Mouse (Mus musculus): Measurements from ENCODE around the gene 1700061G19Rik.
A peak's percentile ranks its signal among the peaks of the same experiment; 100 is the strongest.

The 1700061G19Rik gene

DNA sequence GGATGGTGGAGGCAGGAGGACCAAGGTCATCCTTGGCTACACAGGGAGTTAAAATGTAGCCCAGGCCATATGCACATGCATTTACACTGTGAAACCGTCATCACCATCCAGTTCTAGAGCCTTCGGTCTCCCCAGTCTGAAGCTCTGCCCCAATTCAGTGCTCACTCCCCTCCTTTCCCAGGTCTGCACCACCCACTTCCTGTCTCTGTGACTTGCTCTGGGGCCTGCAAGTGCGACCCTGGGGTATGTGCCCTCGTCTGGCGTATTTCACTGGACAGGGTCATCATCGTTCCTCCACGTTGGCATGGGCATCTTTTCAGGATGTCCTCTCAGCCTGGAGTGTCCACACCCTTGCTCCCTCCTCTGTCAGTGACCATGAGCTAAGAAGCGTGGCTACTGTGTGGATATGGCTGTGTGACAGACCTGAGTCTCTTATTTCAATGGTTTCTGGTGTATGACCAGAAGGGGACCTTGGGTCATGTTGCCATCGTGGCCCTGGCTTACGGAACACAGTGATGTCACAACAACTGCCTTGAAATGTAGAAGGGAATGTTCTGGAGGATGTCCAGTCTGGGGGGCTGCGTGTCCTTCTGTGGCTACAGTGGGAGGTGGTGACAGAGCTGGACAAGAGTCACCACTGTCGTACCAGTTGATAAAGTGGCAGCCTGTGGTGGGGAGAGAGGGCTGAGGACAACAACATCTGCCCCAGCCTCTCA is at the start of gene 1700061G19Rik:
Gene 1700061G19Rik, plus strand, starts transcription at position 542 of the 716 bp plus-strand sequence.
- DNase-seq: no peak

DNA sequence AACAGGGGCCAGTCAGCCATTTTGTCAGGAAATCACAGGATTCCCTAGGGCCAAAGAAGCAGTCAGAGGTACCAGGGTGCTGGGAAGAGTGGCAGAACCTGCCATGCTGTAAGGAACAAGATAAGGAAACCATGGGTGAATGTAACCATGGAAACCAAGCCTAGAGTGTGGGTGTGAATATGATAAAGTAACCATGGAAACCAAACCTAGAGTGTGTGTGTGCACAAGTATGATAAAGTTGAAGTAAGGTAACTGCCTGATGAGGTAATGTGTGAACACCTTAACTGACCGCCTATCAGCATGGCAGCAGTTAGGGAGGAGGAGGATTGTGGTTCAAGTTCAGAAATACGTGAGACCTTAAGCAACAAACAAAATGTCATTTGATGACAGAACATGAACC is 48.6 kb upstream of the 1700061G19Rik start:
- DNase-seq: no peak

DNA sequence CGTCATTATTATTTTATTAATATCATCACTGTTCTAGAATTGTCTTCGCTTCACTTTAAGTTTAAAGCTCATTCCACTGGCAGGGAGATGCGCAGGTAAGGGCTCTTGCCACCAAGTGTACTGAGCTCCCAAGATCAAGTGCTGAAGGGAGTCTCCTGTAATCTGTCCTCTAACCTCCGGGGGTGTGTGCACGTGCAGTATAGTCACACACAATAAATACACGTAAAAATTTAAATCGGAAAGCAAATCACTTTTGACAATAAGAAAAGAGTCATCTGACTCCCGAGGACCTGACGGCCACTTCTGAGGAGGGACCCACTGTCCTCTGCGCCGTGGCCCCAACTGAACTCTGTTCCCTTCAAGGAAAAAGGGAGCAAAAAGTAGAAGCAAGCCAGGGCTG is 46.1 kb upstream of the 1700061G19Rik start:
- no peak for DNase-seq

GRCm38 (mm10) chr17:56829795-56830194 is 45.5 kb upstream of the 1700061G19Rik start:
- DNase-seq: no peak

- peak in 1 of 2 experiments; percentile 23 for DNase-seq
These were observed 44.7 kb upstream of the 1700061G19Rik start, which contains the start of gene Rfx2 for GRCm38 (mm10) chr17:56830411-56831110. Gene Rfx2 (minus strand): TSS chr17:56831013.

GRCm38 (mm10) chr17:56831111-56831816 is 44.0 kb upstream of the 1700061G19Rik start:
- DNase-seq: peak; percentile 97 to 99

DNA sequence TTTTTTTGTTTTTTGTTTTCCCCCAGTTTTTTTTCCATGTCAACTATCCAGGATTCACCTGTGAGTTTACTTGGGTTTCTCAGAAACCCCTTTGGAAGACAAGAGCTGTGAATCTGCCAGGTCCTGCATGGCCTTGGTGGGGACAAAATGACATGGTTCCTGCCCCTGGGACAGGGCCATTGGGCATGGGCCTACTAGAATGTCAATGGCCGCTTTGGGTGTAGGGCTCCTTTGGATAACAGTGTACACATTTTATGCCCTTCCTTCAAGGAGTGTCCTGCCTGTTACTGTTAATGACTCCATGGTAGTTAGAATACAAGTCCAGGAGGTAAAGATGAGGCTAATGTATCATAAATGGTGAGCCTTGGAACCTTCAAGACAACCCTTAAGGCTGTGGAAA is 42.4 kb upstream of the 1700061G19Rik start:
- no peak for DNase-seq

- DNase-seq: no peak
These were observed 41.9 kb upstream of the 1700061G19Rik start for GRCm38 (mm10) chr17:56833381-56833780.

GRCm38 (mm10) chr17:56836336-56836735 is 38.9 kb upstream of the 1700061G19Rik start:
- DNase-seq: no peak

- no peak for DNase-seq
These were observed 34.8 kb upstream of the 1700061G19Rik start for GRCm38 (mm10) chr17:56840524-56840923.

- no peak for DNase-seq
These were observed 33.1 kb upstream of the 1700061G19Rik start for GRCm38 (mm10) chr17:56842173-56842572.

- no peak for DNase-seq
These were observed 31.6 kb upstream of the 1700061G19Rik start for GRCm38 (mm10) chr17:56843678-56844077.

DNA sequence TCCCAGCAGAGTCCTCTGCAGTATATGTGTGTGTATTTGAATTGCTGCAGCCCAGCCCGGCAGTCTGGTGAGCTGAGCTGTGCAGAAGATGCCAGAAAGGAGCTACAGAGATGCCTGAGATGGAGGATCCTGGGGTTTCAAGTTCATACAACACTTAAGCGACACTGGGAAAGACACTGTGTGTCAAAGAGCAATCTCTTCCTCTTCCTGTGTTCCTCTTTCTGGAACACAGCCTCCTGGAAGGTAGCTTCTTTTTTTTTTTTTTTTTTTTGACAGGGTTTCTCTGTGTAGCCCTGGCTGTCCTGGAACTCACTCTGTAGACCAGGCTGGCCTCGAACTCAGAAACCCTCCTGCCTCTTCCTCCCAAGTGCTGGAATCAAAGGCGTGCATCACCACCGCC is 26.5 kb upstream of the 1700061G19Rik start:
- no peak for DNase-seq

- no peak for DNase-seq
These were observed 25.6 kb upstream of the 1700061G19Rik start for GRCm38 (mm10) chr17:56849710-56850109.

DNA sequence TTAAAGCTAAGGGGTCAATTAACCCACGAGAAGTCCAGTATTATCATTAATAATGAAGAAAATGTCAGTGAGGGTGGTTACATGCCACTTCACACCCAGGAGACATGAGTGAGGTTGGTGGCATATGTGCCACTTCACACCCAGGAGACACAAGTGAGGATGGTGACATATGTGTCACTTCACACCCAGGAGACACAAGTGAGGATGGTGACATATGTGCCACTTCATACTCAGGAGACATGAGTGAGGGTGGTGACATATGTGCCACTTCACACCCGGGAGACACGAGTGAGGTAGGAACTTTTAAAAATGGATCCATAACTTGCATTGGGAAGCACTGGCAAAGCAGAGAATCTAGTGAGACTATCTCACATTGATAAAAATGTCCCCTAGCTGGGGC is 24.1 kb upstream of the 1700061G19Rik start:
- DNase-seq: no peak

DNA sequence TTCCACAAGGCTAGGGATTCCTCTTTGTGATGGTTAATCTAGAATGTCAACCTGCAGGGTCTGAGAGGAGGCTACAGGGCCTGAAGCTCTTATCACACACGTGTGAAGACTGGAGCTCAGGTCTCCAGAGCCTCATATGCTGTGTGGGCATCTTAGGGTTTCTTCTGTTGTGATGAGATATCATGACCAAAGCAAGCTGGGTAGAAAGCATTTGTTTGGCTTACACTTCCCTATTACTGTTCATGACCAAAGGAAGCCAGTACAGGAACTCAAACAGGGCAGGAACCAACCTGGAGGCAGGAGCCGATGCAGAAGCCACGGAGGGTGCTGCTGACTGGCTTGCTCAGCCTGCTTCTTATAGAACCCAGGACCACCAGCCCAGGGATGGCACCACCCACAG is 19.9 kb upstream of the 1700061G19Rik start:
- no peak for DNase-seq

- DNase-seq: peak; percentile 40 to 77
These were observed 17.1 kb upstream of the 1700061G19Rik start for GRCm38 (mm10) chr17:56858216-56858615.

- no peak for DNase-seq
These were observed 16.4 kb upstream of the 1700061G19Rik start for GRCm38 (mm10) chr17:56858922-56859321.

DNA sequence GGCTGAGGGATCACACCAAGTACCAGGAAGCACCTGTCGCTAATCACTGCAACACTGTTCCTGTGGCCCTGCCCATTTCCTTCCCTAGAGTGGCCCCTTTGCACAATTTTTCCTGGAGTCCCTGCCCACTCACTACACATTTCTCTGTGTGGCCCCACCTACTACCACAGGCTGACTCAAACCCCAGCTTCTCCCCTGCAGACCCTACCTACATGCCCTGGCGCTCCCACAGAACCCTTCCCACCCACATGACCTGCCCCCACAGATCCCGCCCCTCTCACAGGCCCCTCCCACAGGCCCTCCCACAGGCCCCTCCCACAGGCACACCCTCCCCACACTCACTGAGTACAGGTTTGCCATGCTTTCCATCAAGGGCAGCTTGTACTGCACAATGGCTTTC is 14.1 kb upstream of the 1700061G19Rik start:
- DNase-seq: no peak

DNA sequence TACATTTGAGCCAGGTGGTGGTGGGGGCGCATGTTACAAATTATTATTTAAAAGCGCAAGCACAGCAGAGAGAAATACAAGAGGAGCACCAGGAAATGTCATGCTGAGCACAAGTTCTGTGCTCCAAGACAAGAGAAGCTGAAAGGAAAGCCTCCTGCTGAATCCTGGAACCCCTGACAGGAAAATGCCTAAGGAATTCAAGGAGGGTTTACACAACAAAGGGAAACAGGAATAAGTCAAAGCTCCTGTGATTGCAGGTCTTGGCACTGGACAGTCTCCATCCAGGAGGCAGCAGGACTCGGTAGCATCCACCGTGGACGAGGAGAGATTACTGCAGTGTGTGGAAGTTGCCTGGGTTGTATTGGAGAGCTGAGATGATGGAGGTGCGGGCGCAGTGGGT is 9.2 kb upstream of the 1700061G19Rik start:
- no peak for DNase-seq

- no peak for DNase-seq
These were observed 5.7 kb upstream of the 1700061G19Rik start for GRCm38 (mm10) chr17:56869481-56869977.

DNA sequence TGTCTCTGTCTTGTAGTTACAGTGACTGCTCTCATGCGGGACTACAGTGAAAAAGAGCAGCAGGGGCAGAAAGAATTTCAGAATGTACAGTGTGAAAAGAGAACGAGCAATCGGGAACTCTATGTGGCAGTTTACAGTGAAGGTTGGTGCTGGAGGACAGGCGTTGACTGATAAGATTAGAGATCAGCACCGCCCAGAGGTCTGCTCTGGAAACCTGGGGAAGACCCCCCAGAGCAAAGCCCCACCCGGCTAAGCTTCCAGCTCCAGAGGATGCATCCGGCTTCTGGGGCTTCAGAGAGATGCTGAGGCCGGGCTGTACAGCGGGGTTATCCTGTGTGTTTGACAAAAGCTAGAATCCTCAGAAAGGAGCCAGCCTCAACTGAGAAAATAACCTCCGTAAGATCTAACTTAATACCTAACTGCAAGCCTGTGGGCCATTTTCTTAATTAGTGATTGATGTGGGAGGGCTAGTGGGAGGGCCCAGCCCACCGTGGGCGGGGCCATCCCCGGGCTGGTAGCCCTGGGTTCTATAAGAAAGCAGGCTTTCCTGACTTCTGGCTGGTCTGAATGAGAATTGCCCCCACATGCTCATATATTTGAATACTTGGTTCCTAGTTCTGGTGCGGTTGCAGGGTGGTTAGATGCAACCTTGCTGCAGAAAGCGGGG is 4.9 kb upstream of the 1700061G19Rik start:
- no peak for DNase-seq

- DNase-seq: no peak
These were observed 3.5 kb upstream of the 1700061G19Rik start for GRCm38 (mm10) chr17:56871767-56872166.
